Mouse (Mus musculus) gastrocnemius, adult 8-10 months (tissue): ENCODE data around the gene Ifngr2. TPM values are rescaled to one million over a fixed set of nuclear protein-coding genes. Genes with fewer than 3 reads are reported as not detected.

Source experiments
- DNase-seq, 2 experiments: peaks; one replicate each; pipeline ENCODE4 v3.0.0; 2022; ENCODE audit warnings: low spot score in 2 of 2
- microRNA-seq: library from miRNA; unstranded; fragments of <30 nt; microRNA quantifications from one replicate; pipeline ENCODE4 v1.2.0, GENCODE M21; 2022
- total RNA-seq, 4 experiments: library from RNA; stranded (reverse); gene quantifications; 2 replicates each; pipeline ENCODE4 v1.2.4; 2022

Ifngr2 gene
- total RNA-seq, 4 experiments from 2014 or later, result 44.2 to 57.1 (median 54.9) TPM

- DNase-seq, result peak in 1 of 2 experiments; percentile 15
Measured at GRCm38 (mm10) chr16:91609501-91610245, 62.8 kb downstream of the Ifngr2 start.

GRCm38 (mm10) chr16:91611248-91611647, 64.4 kb downstream of the Ifngr2 start:
- no peak for DNase-seq

DNA sequence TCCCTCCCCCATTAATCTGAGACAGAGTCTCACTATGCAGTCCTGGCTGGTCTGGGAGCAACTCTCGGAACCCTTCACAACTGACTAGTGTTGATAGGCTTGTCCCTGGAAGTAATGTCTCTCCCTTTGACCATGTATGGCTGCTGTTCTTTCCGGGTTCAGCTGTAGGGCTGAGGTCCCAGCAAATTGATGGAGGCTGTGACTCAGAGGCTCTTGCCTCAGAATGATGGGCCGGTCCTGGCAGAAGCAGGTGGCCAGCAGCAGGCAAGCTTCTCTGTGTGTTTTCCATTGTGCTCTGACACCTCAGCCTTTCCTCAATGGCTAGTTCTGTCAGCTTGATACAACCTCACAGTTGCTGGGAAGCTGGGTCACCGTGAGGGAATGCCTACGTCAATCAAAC, 65.7 kb downstream of the Ifngr2 start:
- no peak for DNase-seq

GRCm38 (mm10) chr16:91614552-91614951, 67.7 kb downstream of the Ifngr2 start:
- DNase-seq, result no peak

Small RNA genes lying within 50 kb of the gene (microRNA-seq; reads per million reads assigned to microRNA genes)
- not detected for gene Mir6367

Other genes starting within 250 kb of the Ifngr2 start
- gene Ifnar2, start 174.3 kb upstream of the Ifngr2 start, total RNA-seq, result 1 to 10 TPM; 2.6 to 5.1 (median 4.2) TPM
- gene Gm21970, start 155.4 kb upstream of the Ifngr2 start, total RNA-seq, result 1 to 10 TPM in 1 of 4 experiments, not detected in 3; 1.3 TPM
- 1 to 10 TPM; 4.4 to 6.4 (median 5.0) TPM for gene Il10rb, start 140.9 kb upstream of the Ifngr2 start, total RNA-seq
- gene Ifnar1, start 61.8 kb upstream of the Ifngr2 start, total RNA-seq, result 10 to 100 TPM in 1 of 4 experiments, 1 to 10 TPM in 3; 8.4 to 10.3 (median 8.6) TPM
- gene Tmem50b, start 50.7 kb downstream of the Ifngr2 start, total RNA-seq, result 10 to 100 TPM; 12.0 to 14.8 (median 13.2) TPM
- 10 to 100 TPM; 17.2 to 20.8 (median 19.4) TPM for gene Dnajc28, start 72.0 kb downstream of the Ifngr2 start, total RNA-seq
- gene Gart, start 99.9 kb downstream of the Ifngr2 start, total RNA-seq, result 10 to 100 TPM; 59.7 to 64.2 (median 61.5) TPM
- gene Son, start 100.4 kb downstream of the Ifngr2 start, total RNA-seq, result 100 to 1,000 TPM in 2 of 4 experiments, 10 to 100 TPM in 2; 86.2 to 107 (median 101) TPM
- 1 to 10 TPM in 1 of 4 experiments, under 1 TPM in 3; 0.49 to 1.0 (median 0.60) TPM for gene Donson, start 141.7 kb downstream of the Ifngr2 start, total RNA-seq
- gene Cryzl1, start 181.9 kb downstream of the Ifngr2 start, total RNA-seq, result 10 to 100 TPM; 13.2 to 19.2 (median 15.8) TPM
- 10 to 100 TPM; 64.0 to 77.0 (median 70.7) TPM for gene Itsn1, start 182.2 kb downstream of the Ifngr2 start, total RNA-seq